Mouse (Mus musculus) stomach, embryonic 16.5 days (tissue): ENCODE data around the gene Fam166a. TPM values are rescaled to one million over a fixed set of nuclear protein-coding genes. Genes with fewer than 3 reads are reported as not detected.

Source experiments
- ATAC-seq: fragments of 200-750 bp; cut with Nextera tagmentation; 2 replicates; pipeline ENCODE4 v1.8.0; 2017; ENCODE audit warnings: moderate number of reproducible peaks, moderate TSS enrichment; ENCODE audit not compliant: insufficient read depth, low FRiP score
- H3K27ac ChIP-seq: fragments of 300-500 bp; sonication (generic); 2 replicates; pipeline ENCODE4 v1.5.1; 2014; ENCODE audit warnings: low read length
- H3K27me3 ChIP-seq: fragments of 300-500 bp; sonication (generic); 2 replicates; pipeline ENCODE4 v1.6.1; 2014; ENCODE audit warnings: low read length, control low read depth, mixed read lengths; ENCODE audit not compliant: control insufficient read depth, insufficient read depth
- H3K36me3 ChIP-seq: fragments of 300-500 bp; sonication (generic); 2 replicates; pipeline ENCODE4 v1.6.1; 2014; ENCODE audit warnings: low read length; ENCODE audit not compliant: control insufficient read depth, insufficient read depth
- H3K4me1 ChIP-seq: fragments of 300-500 bp; sonication (generic); 2 replicates; pipeline ENCODE4 v1.6.1; 2014; ENCODE audit warnings: low read length, control low read depth, mixed read lengths; ENCODE audit not compliant: control insufficient read depth, insufficient read depth
- H3K4me2 ChIP-seq: fragments of 300-500 bp; sonication (generic); 2 replicates; pipeline ENCODE4 v1.6.1; 2014; ENCODE audit warnings: low read depth, low read length, mixed read lengths
- H3K4me3 ChIP-seq: fragments of 300-500 bp; sonication (generic); replicated peaks from 2 replicates; pipeline ENCODE4 v1.5.1; 2014; ENCODE audit warnings: mild to moderate bottlenecking, low read length
- H3K9ac ChIP-seq: fragments of 300-500 bp; sonication (generic); 2 replicates; pipeline ENCODE4 v1.6.1; 2014; ENCODE audit warnings: low read length
- H3K9me3 ChIP-seq: fragments of 300-500 bp; sonication (generic); replicated peaks from 2 replicates; pipeline ENCODE4 v1.6.1; 2016; ENCODE audit warnings: low read length, control low read depth; ENCODE audit not compliant: control insufficient read depth
- WGBS: fragments of 180-500 bp; shearing (Covaris S2); extraction: QIAGEN DNeasy Blood & Tissue Kit; methylation state at CpG from one replicate; pipeline ENCODE4 v1.1.7; 2014; 5-methylcytosine and 5-hydroxymethylcytosine counted together
- polyA plus RNA-seq: library from polyadenylated mRNA; unstranded; fragments of >200 nt; fragmentation: Nextera tagmentation; extraction: Ambion mirVana; gene quantifications from 2 replicates; pipeline ENCODE4 v1.2.1, GENCODE M21; 2015

Fam166a gene
- polyA plus RNA-seq, 1 experiment from 2014 or later: not detected

DNA sequence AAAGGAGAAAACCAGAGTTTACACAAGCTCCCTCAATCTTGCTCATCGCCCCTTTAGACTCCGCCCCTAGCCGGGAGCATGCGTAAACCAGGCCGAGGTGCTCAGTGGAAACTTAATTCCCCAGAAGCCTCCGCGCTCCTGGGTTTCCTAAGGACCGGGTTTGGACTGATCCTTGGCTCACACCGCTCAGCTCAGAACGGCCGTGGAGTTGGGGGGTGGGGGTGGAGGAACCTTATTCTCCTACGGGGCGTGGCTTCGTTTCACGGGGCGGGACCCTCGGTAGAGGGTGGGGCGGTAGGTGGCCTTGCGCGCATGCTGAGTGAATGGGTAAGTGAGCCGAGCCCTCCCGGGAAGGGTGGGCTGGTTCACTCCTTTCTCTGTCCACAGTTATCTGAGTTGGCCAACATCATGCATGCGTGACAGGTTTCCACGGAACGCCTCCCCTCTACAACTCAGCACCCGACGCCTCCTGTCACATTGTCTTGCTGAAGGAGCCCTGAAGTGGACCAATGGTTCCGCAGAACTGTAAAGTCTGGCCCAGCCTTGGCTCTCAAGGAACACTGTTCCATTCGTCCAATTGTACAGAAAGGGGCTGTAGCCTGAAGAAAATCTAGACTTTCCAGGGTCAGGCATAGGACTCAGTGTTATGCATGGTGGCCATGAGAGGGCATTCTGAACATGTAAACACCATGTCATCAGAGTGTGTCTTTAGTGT is 22.3 kb downstream of the Fam166a start:
- peak overlapping the region; percentile 96 for H3K4me2 ChIP-seq
- H3K36me3 ChIP-seq: 0 out of 2 replicates have a peak, but pooled peaks cover 4% of the 10 kb centered on the region
- H3K27me3 ChIP-seq: peaks cover 15% of the 10 kb centered on the region
- no peaks in the 10 kb centered on the region for H3K9me3 ChIP-seq
- peak; percentile 87 for ATAC-seq
- H3K4me1 ChIP-seq: peaks cover 29% of the 10 kb centered on the region
- peak overlapping the region; percentile 50 for H3K27ac ChIP-seq
- WGBS: 1% methylated on average over 29 of the region's 29 CpGs
- H3K4me3 ChIP-seq: peak overlapping the region; percentile 57
- peak overlapping the region; percentile 70 for H3K9ac ChIP-seq

DNA sequence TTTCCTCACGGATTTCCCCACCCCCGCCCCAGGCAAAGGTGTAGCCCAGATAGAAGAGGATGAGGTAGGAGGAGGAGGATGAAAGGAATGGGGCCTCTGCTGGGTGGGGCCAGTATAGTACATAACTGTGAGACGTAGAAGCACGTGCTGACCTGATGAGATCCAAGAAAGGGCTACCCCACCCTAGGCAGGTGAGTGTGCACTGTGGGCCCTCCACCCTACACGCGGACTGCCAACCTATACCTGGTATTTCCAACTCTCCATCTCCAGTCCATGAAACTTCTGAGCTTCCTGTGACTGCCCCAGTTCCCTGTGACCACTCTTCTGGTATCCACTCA is 22.9 kb downstream of the Fam166a start:
- Histone ChIP-seq H3K9ac (peak overlapping the region; percentile 80), H3K4me3 (peak overlapping the region; percentile 57), H3K36me3 (0 out of 2 replicates have a peak, but pooled peaks cover 5% of the 10 kb centered on the region), H3K9me3 (no peaks in the 10 kb centered on the region), H3K27ac (peak overlapping the region; percentile 70), H3K4me1 (peaks cover 33% of the 10 kb centered on the region), H3K4me2 (peak overlapping the region; percentile 96), H3K27me3 (peaks cover 15% of the 10 kb centered on the region)
- peak; percentile 41 for ATAC-seq
- 11% methylated on average over 6 of the region's 6 CpGs for WGBS

DNA sequence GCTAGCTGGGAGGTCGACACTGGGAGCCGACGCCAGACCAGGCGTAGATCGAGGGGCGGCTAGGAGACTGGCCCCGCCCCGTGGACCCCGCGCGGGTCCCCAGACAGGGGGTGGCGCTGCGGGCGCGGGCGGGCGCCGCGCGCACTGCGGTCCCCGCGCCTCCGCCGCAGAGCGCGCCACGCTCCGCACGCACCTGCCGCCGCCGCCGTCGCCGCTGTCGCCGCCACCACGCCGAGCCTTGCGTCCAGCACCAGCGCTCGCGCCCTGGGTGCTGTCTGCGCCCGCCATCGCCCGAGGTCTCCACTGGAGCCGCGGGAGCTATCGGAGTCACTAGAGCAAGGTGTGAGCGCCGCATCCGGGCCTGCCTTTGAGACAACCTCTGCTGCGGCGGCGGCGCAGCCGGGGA is 23.6 kb downstream of the Fam166a start, which contains the start of the genes Rnf208 and Cysrt1:
Gene Rnf208, plus strand, starts transcription at position 155 of the 406 bp plus-strand sequence.
Gene Cysrt1, minus strand, starts transcription at position 352 of the 406 bp plus-strand sequence.
- Histone ChIP-seq H3K4me1 (peaks cover 33% of the 10 kb centered on the region), H3K9me3 (no peaks in the 10 kb centered on the region), H3K27ac (peak within 1 kb of the TSS; percentile 70), H3K36me3 (0 out of 2 replicates have a peak, but pooled peaks cover 5% of the 10 kb centered on the region), H3K9ac (peak within 1 kb of the TSS; percentile 80), H3K4me3 (peak within 1 kb of the TSS; percentile 57), H3K27me3 (peaks cover 15% of the 10 kb centered on the region), H3K4me2 (peak within 1 kb of the TSS; percentile 96)
- under 1% methylated on average over 42 of the region's 59 CpGs for WGBS
- ATAC-seq: no peak

DNA sequence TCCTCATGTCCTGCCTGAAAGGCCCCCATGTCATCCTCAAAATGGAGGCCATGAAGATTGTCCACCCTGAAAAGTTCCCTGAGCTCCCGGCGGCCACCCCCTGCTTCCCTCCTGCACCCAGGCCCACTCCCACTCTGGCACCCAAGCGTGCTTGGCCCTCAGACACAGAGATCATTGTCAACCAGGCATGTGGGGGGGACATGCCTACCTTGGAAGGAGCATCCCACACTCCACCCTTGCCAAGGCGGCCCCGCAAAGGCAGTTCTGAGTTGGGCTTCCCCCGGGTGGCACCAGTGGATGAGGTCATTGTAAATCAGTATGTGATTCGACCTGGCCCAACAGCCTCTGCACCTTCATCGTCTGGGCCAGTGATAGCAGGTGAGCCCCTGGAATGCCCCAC is 24.8 kb downstream of the Fam166a start:
- Histone ChIP-seq H3K27ac (no peak overlapping the region), H3K4me2 (no peak overlapping the region; the same call in 1 of the 2 replicates)

DNA sequence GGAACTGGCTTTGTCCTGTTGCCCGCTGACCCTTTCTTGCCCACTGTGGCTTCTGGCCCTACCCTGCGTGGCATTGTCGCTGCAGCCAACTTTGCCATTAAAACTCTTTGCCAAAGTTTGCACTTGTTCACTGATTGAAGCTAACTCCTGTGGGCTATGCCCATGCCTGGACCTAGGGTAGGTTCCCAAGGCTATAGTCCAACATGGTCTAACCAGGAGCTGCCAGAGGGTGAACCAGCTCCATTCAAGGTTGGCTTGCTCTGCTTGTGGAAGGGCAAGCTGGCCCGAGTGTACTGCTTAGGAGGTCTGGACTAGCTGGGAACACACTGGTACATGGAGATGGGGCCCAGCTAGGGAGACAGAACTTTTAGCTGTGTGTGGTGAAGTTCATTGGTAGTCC is 25.6 kb downstream of the Fam166a start:
- H3K9ac ChIP-seq: no peak overlapping the region
- peaks cover 15% of the 10 kb centered on the region for H3K27me3 ChIP-seq
- ATAC-seq: no peak
- peaks cover 11% of the 10 kb centered on the region; the same call in 1 of the 2 replicates for H3K36me3 ChIP-seq
- no peaks in the 10 kb centered on the region for H3K9me3 ChIP-seq
- no peak overlapping the region for H3K4me2 ChIP-seq
- H3K4me1 ChIP-seq: peaks cover 30% of the 10 kb centered on the region
- no peak overlapping the region for H3K4me3 ChIP-seq
- WGBS: 84% methylated on average over 4 of the region's 4 CpGs
- H3K27ac ChIP-seq: no peak overlapping the region

More for the DNA sequence above, 24.8 kb downstream of the Fam166a start:
- WGBS: 71% methylated on average over 8 of the region's 8 CpGs
- peaks cover 15% of the 10 kb centered on the region for H3K27me3 ChIP-seq
- H3K9ac ChIP-seq: no peak overlapping the region; the same call in 1 of the 2 replicates
- H3K36me3 ChIP-seq: peaks cover 5% of the 10 kb centered on the region; the same call in 1 of the 2 replicates
- H3K4me1 ChIP-seq: peaks cover 33% of the 10 kb centered on the region
- H3K4me3 ChIP-seq: no peak overlapping the region
- ATAC-seq: no peak
- no peaks in the 10 kb centered on the region for H3K9me3 ChIP-seq

DNA sequence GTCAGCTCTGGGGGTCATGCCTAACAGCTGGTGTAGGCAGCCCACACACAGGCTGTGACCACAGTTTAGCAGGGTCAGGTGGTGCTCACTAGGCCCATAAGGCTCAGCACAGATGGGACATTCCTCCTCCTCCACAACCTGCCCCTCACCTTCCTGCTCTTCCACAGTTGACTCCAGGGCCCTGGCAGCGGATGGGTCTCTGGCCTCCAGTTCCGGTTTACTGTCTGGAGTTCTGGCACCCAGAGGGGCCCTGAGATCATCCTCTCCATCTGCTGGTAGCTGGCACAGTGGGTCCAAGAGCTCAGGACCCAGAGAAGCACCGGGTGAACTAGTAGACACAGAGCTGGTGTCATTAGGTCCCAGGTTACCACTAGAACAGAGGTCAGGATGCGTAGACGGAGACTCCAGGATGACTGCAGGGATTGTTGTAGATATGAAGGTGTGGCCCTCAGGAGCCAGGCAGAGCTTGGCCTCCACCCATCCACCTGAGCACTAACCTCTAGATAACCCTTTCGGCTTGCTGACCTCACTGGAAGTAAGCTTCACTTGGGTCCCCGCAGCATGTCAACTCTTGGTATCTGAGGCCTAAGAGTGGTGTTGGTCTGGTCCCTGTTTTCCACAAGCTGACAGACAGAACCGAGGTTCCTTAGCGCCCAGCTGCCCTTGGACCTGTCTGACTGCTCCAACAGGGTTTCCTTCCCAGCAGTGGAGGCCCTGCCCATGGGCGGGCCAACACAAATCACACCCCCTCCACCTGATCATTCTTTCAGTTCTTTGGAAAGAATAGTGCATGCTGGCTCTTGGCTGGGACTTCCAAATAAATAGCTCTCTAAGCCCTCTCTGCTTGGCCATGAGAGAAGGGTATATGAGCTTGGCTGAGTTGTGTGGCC is 27.9 kb downstream of the Fam166a start, which contains the start of gene AL732309.1:
Gene AL732309.1, minus strand, starts transcription at position 681 of the 890 bp plus-strand sequence.
- Histone ChIP-seq H3K4me1 (peaks cover 16% of the 10 kb centered on the region), H3K27ac (peak within 1 kb of the TSS; percentile 82), H3K4me3 (peak within 1 kb of the TSS; percentile 12; the same call in 1 of the 2 replicates), H3K36me3 (peaks cover 16% of the 10 kb centered on the region), H3K4me2 (peak within 1 kb of the TSS; percentile 23), H3K9me3 (no peaks in the 10 kb centered on the region), H3K9ac (peak within 1 kb of the TSS; percentile 28; the same call in 1 of the 2 replicates), H3K27me3 (peaks cover 14% of the 10 kb centered on the region)
- WGBS: 78% methylated on average over 10 of the region's 10 CpGs
- peak; percentile 68; the same call in 1 of the 2 replicates for ATAC-seq

DNA sequence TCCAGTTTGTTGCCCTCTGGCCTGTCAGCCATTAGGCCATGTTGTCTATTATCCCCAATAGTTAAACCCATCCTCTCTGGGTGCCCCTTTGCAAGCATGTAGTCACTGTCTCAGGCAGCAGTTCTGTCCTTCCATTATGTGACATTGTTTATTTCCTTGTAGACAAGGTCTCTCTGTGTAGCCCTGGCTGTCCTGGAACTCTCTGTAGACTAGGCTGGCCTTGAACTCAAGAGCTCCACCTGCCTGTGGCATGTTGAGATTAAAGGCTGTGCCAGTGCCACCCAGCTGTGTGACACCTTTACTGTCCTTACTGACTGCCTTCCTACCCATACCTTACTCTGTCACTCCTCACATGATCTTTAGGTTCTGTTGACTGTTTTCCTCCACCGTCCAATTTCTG is 33.8 kb downstream of the Fam166a start:
- Histone ChIP-seq H3K4me1 (peaks cover 14% of the 10 kb centered on the region), H3K4me2 (no peak overlapping the region), H3K27ac (no peak overlapping the region), H3K9me3 (no peaks in the 10 kb centered on the region), H3K27me3 (no peaks in the 10 kb centered on the region), H3K9ac (no peak overlapping the region), H3K36me3 (peaks cover 11% of the 10 kb centered on the region), H3K4me3 (no peak overlapping the region)
- ATAC-seq: no peak
- WGBS: 87% methylated on average over 1 of the region's 1 CpGs

DNA sequence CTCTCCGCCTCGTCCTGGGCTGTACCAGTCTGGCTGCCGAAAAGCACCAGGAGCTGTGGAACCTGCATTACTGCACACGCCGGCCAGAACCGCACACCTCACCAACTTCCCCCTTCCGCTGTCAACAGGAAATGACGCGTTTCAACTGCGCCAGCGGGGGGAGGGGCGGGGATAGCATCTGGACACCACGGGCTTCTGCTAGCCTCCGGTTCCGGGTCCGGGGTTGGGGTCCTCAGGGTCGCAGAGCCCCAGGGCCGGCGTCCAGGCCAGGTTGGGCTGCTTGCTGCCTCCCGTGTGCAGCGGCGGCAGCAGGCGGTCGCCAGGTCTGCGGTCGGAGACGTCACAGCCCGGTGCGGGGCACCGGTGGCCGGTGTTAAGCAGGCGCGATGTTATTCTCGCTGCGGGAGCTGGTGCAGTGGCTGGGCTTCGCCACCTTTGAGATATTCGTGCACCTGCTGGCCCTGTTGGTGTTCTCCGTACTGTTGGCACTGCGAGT is 36.8 kb downstream of the Fam166a start, which contains the start of gene Tmem203:
Gene Tmem203, plus strand, starts transcription at position 156 of the 496 bp plus-strand sequence.
- H3K4me2 ChIP-seq: peak within 1 kb of the TSS; percentile 91
- no peaks in the 10 kb centered on the region for H3K27me3 ChIP-seq
- H3K36me3 ChIP-seq: no peaks in the 10 kb centered on the region
- H3K9ac ChIP-seq: peak within 1 kb of the TSS; percentile 84
- H3K4me1 ChIP-seq: peaks cover 14% of the 10 kb centered on the region
- peak within 1 kb of the TSS; percentile 85 for H3K4me3 ChIP-seq
- no peaks in the 10 kb centered on the region for H3K9me3 ChIP-seq
- peak within 1 kb of the TSS; percentile 48 for H3K27ac ChIP-seq
- peak; percentile 81 for ATAC-seq
- under 1% methylated on average over 39 of the region's 39 CpGs for WGBS
